In genomic region chr1:134332770-134333271, GRCm38 (mm10) we compare ENCODE assay signal across 8 mouse cellular contexts. TPM values are rescaled to one million over a fixed set of nuclear protein-coding genes. Genes with fewer than 3 reads are reported as not detected.
DNase-seq lines count a peak whose midpoint lies in the region; ATAC-seq and TF ChIP-seq lines count a peak whose summit lies in the region.

Gene Ppfia4, minus strand, starts transcription at chr1:134332928.

- H3K9ac ChIP-seq in intestine, embryonic 16.5 days (ENCODE audit: low read depth, low read length) = 0 out of 2 replicates have a peak within 1 kb of the TSS, but pooled peaks have one; percentile 23
- H3K9ac ChIP-seq in lung, postnatal 0 days (replicated peaks; ENCODE audit: low read depth) = no peak within 1 kb of the TSS

- no peak within 1 kb of the TSS for H3K27ac ChIP-seq in intestine, embryonic 16.5 days (ENCODE audit: low read length)
- no peak within 1 kb of the TSS for H3K27ac ChIP-seq in lung, postnatal 0 days (ENCODE audit: low read length)

- TF ChIP-seq CTCF in lung, postnatal 0 days (IDR thresholded peaks at IDR 0.05) = no peak

- H3K4me1 ChIP-seq in intestine, embryonic 16.5 days (ENCODE audit: control insufficient read depth, insufficient read depth, low read length) = peaks cover 4% of the 10 kb centered on the region; the same call in 1 of the 2 replicates
- peaks cover 8% of the 10 kb centered on the region; the same call in 1 of the 2 replicates for H3K4me1 ChIP-seq in lung, postnatal 0 days (ENCODE audit: insufficient read depth, low read depth, low read length)

- H3K27me3 ChIP-seq in intestine, embryonic 16.5 days (replicated peaks; ENCODE audit: control insufficient read depth, insufficient read depth, low read length) = no peaks in the 10 kb centered on the region
- no peaks in the 10 kb centered on the region for H3K27me3 ChIP-seq in lung, postnatal 0 days (replicated peaks; ENCODE audit: insufficient read depth, low read length)
- H3K27me3 ChIP-seq in splenic B cell, adult 2 months (ENCODE audit: control insufficient read depth, insufficient read depth, low read length, poor library complexity, severe bottlenecking) = no peaks in the 10 kb centered on the region

- no peak for TF ChIP-seq EP300 in lung, postnatal 0 days (IDR thresholded peaks at IDR 0.05)

- H3K4me2 ChIP-seq in intestine, embryonic 16.5 days (ENCODE audit: low read depth, low read length) = no peak within 1 kb of the TSS
- H3K4me2 ChIP-seq in lung, postnatal 0 days (replicated peaks; ENCODE audit: low read depth, low read length) = no peak within 1 kb of the TSS

- WGBS in intestine, embryonic 16.5 days = 42% methylated on average over 13 of the region's 13 CpGs
- WGBS in lung, postnatal 0 days = 20% methylated on average over 13 of the region's 13 CpGs

- no peak within 1 kb of the TSS for H3K4me3 ChIP-seq in intestine, embryonic 16.5 days (ENCODE audit: low read length)
- H3K4me3 ChIP-seq in lung, postnatal 0 days (ENCODE audit: low read depth, low read length) = no peak within 1 kb of the TSS

- DNase-seq in ovary, postnatal 14 days (ENCODE audit: low spot score) = peak; percentile 29
- DNase-seq in ovary, postnatal 10 days (ENCODE audit: low spot score) = no peak
- DNase-seq in cerebellum, adult 11-12 months = peak; percentile 87
- DNase-seq in gastrocnemius, postnatal 10 days = peak; percentile 73
- peak; percentile 69 for DNase-seq in lung, postnatal 0 days (ENCODE audit: low spot score)
- peak; percentile 27 for DNase-seq in splenic B cell, adult 2 months (ENCODE audit: low read depth, low spot score)
- DNase-seq in urinary bladder, postnatal 10 days (ENCODE audit: low spot score) = no peak

- no peaks in the 10 kb centered on the region for H3K9me3 ChIP-seq in intestine, embryonic 16.5 days (ENCODE audit: control insufficient read depth, low read length)
- no peaks in the 10 kb centered on the region for H3K9me3 ChIP-seq in lung, postnatal 0 days (ENCODE audit: low read length)

- no peaks in the 10 kb centered on the region for H3K36me3 ChIP-seq in intestine, embryonic 16.5 days (ENCODE audit: control insufficient read depth, insufficient read depth, low read length)
- H3K36me3 ChIP-seq in lung, postnatal 0 days (ENCODE audit: insufficient read depth, low read length) = no peaks in the 10 kb centered on the region
- no peaks in the 10 kb centered on the region for H3K36me3 ChIP-seq in splenic B cell, adult 2 months (ENCODE audit: control insufficient read depth, insufficient read depth, low read length, poor library complexity, severe bottlenecking)

- ATAC-seq in intestine, embryonic 16.5 days = peak; percentile 61
- ATAC-seq in lung, postnatal 0 days = peak; percentile 75

RNA-seq across cellular contexts. Expression of gene Ppfia4, which starts in this region (rescaled TPM):
- 10 to 100 TPM; 11.2 to 13.7 TPM for total RNA-seq in gastrocnemius, postnatal 10 days (2021)
- 4.6 and 4.7 TPM in 2 replicates for polyA plus RNA-seq in intestine, embryonic 16.5 days (2015; fragmentation: Nextera tagmentation; extraction: Ambion mirVana)
- 4.5 TPM in 2 replicates for polyA plus RNA-seq in lung, postnatal 0 days (2015; fragmentation: Nextera tagmentation; extraction: Ambion mirVana)

Comparison
In these comparisons a context has a peak if more than half of its experiments do, and no peak if none do; other contexts are left out.
1. DNase-seq: peak in ovary, postnatal 14 days (single experiment), cerebellum, adult 11-12 months (single experiment), gastrocnemius, postnatal 10 days (single experiment), lung, postnatal 0 days (single experiment) and splenic B cell, adult 2 months (single experiment); none in ovary, postnatal 10 days (single experiment) and urinary bladder, postnatal 10 days (single experiment).